Mouse (Mus musculus) liver, embryonic 14.5 days (tissue): ENCODE data around the gene Nicn1. TPM values are rescaled to one million over a fixed set of nuclear protein-coding genes. Genes with fewer than 3 reads are reported as not detected.
A peak's percentile ranks its signal among the peaks of the same experiment; 100 is the strongest.

Experiments
- ATAC-seq: fragments of 200-750 bp; cut with Nextera tagmentation; 2 replicates; pipeline ENCODE4 v1.8.0; 2017; ENCODE audit warnings: moderate number of reproducible peaks, mild to moderate bottlenecking, moderate library complexity; ENCODE audit not compliant: insufficient read depth
- DNase-seq, 3 experiments: peaks; one replicate each; pipeline ENCODE4 v3.0.0-alpha.2; 2012 to 2013; ENCODE audit warnings: low read depth in 3 of 3, low spot score in 3 of 3
- H3K27ac ChIP-seq: fragments of 300-500 bp; sonication (generic); 2 replicates; pipeline ENCODE4 v1.5.1; 2014; ENCODE audit warnings: moderate library complexity, mild to moderate bottlenecking, control low read depth, inconsistent platforms
- H3K27me3 ChIP-seq: fragments of 300-500 bp; sonication (generic); 2 replicates; pipeline ENCODE4 v1.6.1; 2014; ENCODE audit warnings: mild to moderate bottlenecking, low read length, moderate library complexity; ENCODE audit not compliant: control insufficient read depth, insufficient read depth
- H3K36me3 ChIP-seq: fragments of 300-500 bp; sonication (generic); replicated peaks from 2 replicates; pipeline ENCODE4 v1.6.1; 2014; ENCODE audit warnings: low read depth; ENCODE audit not compliant: control insufficient read depth, insufficient read depth
- H3K4me1 ChIP-seq, 2 experiments: fragments of 200-500 bp in 1 of 2; fragments of 300-500 bp in 1 of 2; sonication (generic) in 1 of 2; replicated peaks; 2 replicates each; pipeline ENCODE4 v1.6.1; 2012 to 2014; ENCODE audit warnings: antibody characterized with exemption in 1 of 2, inconsistent platforms in 1 of 2, low read length in 1 of 2; ENCODE audit not compliant: control insufficient read depth in 2 of 2, insufficient read depth in 2 of 2
- H3K4me2 ChIP-seq: fragments of 300-500 bp; sonication (generic); 2 replicates; pipeline ENCODE4 v1.6.1; 2014; ENCODE audit warnings: low read depth, mild to moderate bottlenecking, control low read depth, moderate library complexity
- H3K4me3 ChIP-seq, 2 experiments: fragments of 200-500 bp in 1 of 2; fragments of 300-500 bp in 1 of 2; sonication (generic) in 1 of 2; 2 replicates each; pipeline ENCODE4 v1.5.1; 2012 to 2014; ENCODE audit warnings: low read depth in 2 of 2, low read length in 2 of 2, mild to moderate bottlenecking in 2 of 2, control low read depth in 1 of 2, inconsistent platforms in 1 of 2, moderate library complexity in 1 of 2; ENCODE audit not compliant: insufficient read depth in 1 of 2
- H3K9ac ChIP-seq: fragments of 300-500 bp; sonication (generic); replicated peaks from 2 replicates; pipeline ENCODE4 v1.6.1; 2014; ENCODE audit warnings: mild to moderate bottlenecking, control low read depth, moderate library complexity
- H3K9me3 ChIP-seq: fragments of 300-500 bp; sonication (generic); 2 replicates; pipeline ENCODE4 v1.6.1; 2016; ENCODE audit warnings: low read length, mixed read lengths; ENCODE audit not compliant: control insufficient read depth
- CTCF ChIP-seq: IDR thresholded peaks from 2 replicates; pipeline ENCODE4 v1.5.1; 2016; ENCODE audit warnings: antibody characterized with exemption, low read depth, control low read depth
- EP300 ChIP-seq: IDR thresholded peaks from 2 replicates; pipeline ENCODE4 v1.6.1; 2016; ENCODE audit warnings: antibody characterized with exemption, low read depth
- WGBS: fragments of 180-500 bp; shearing (Covaris S2); extraction: QIAGEN DNeasy Blood & Tissue Kit; methylation state at CpG from one replicate; pipeline ENCODE4 v1.1.7; 2014; ENCODE audit not compliant: insufficient replicate concordance; 5-methylcytosine and 5-hydroxymethylcytosine counted together
- polyA plus RNA-seq, 2 experiments: library from polyadenylated mRNA; depleted of rRNA in 1 of 2; stranded (reverse) in 1 of 2; unstranded in 1 of 2; fragments of >200 nt; fragmentation: Nextera tagmentation in 1 of 2; extraction: Ambion mirVana in 1 of 2; gene quantifications; 2 replicates each; pipeline versions ENCODE4 v1.2.1 to v1.2.3; 2012 to 2014

The Nicn1 gene
- polyA plus RNA-seq, 2 experiments, result 2.8 to 4.3 TPM

DNA sequence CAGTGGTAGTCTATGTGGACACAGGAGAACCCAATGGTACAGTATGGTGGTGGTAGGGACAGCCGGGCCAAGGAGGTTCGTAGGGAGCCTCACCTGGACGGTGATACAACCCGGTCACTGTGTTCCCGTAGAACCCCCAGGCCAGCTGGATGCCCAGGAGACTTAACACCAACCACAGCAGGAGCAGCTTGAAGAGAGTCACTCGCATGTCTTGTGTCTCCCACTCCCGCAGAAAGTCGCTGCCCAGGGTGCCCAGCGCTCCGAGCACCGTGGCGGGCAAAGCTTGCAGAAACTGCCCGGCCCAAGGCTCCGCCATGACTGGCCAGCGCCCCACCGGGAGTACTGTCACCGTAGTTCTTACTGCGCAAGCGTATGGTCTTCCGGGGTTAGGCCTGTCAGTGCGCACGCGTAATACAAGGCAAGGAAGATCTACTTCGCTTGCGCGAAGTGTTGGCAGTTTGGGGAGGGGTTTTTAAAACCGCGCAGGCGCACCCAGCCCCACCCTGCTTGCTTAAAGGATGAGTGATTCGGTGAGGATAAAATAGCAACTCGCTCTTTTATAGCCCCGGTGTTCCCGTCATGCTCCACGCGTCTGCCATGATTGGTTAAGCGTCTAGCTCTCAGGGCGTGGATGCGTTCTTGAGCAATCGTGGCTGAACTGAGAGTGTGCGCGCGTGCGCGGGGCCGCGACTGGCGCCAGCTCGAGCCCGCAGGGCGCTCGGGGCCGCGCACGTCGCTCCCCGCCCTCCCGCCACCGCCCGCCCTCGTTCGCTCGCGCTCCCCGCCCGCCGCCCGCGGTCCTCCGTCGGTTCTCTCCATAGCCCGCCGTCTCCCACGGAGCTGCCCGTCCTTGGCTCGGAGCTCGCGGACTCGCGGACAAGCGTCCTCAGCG, 15.6 kb downstream of the Nicn1 start, which contains the start of the genes Rhoa and Tcta:
Rhoa (plus strand) TSS at position 501 of the 892 bp plus-strand sequence.
Tcta (minus strand) TSS at position 532 of the 892 bp plus-strand sequence.
- DNase-seq (peak; percentile 100), ATAC-seq (peak; percentile 91)
- H3K4me2 ChIP-seq, result peak within 1 kb of the TSS; percentile 91
- H3K4me3 ChIP-seq, result peak within 1 kb of the TSS; percentile 81 to 99
- under 1% methylated on average over 81 of the region's 81 CpGs for WGBS
- H3K4me1 ChIP-seq, result peaks cover 25 to 28% of the 10 kb centered on the region in 2 experiments
- peak within 1 kb of the TSS; percentile 100 for H3K9ac ChIP-seq
- no peaks in the 10 kb centered on the region for H3K27me3 ChIP-seq
- peak within 1 kb of the TSS; percentile 99 for H3K27ac ChIP-seq
- H3K9me3 ChIP-seq, result no peaks in the 10 kb centered on the region
- peaks cover 10% of the 10 kb centered on the region for H3K36me3 ChIP-seq
- no peak for TF ChIP-seq CTCF
- TF ChIP-seq EP300, result no peak

DNA sequence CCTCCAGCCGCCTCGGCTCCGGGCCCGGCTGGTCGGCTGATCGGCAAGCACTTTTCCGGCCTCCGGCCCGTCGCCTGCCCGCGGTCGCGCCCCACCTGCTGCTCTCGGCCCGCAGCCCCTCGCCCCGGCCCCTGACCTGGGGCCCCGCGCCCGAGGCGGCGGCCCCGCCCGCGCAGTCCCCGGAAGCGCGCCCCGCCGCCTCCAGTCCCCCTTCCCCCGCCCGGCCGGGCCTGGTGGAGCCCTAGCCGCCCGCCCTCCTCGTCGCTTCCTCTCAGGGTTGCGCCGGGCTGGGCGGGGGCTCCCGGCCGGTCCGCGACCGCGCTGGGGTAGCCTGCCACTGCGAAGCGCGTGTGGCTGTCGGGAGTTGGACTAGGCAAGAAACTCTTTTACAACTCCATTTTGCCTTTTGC, 16.3 kb downstream of the Nicn1 start:
- DNase-seq (peak; percentile 70 to 72 (median 70)), ATAC-seq (peak; percentile 76)
- Histone ChIP-seq H3K9ac (peak overlapping the region; percentile 100), H3K4me3 (peak overlapping the region; percentile 81 to 99), H3K9me3 (no peaks in the 10 kb centered on the region), H3K36me3 (peaks cover 10% of the 10 kb centered on the region), H3K4me1 (peaks cover 30 to 32% of the 10 kb centered on the region in 2 experiments), H3K27ac (peak overlapping the region; percentile 99), H3K27me3 (no peaks in the 10 kb centered on the region), H3K4me2 (peak overlapping the region; percentile 91)
- WGBS, result under 1% methylated on average over 46 of the region's 51 CpGs
- TF ChIP-seq CTCF, result no peak
- no peak for TF ChIP-seq EP300

DNA sequence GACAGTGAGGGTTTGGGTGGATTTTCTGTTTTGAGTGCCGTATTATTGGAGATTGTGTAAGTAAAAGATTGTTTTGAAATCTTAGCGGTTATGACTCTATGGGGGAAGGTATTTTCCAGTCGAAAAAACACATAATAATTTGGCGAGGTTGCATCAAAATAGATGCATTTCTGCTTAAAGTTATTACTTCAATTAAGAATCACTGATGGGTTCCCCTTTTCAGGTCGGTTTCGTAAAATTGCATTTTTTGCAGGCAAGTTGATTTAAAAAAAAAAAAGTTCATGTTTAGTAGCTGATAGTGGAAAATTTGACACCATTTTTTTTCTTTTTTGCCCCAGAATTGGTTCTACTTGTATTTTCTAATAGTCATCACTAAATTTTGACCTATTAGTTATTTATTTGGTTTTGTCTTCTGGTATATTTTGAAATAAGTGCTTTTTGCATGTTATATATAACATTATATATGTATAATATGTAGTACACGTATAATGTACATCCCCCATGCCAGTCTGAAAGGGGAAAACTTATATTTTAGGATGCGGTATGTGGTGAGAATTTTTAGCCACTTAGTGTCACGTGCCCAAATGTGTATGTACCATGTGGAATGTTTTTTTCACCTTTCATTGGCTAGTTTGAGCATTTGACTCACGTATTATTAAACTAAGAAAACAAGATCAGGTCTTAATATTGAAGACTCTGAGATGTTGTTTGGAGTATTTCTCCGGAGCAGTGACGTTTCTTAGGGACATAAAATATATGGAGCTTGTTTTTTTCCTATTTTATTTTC, 17.0 kb downstream of the Nicn1 start:
- Histone ChIP-seq H3K4me2 (peak overlapping the region; percentile 91), H3K9ac (peak overlapping the region; percentile 100), H3K4me1 (peaks cover 34 to 36% of the 10 kb centered on the region in 2 experiments), H3K9me3 (no peaks in the 10 kb centered on the region), H3K36me3 (peaks cover 10% of the 10 kb centered on the region), H3K27ac (peak overlapping the region; percentile 99), H3K27me3 (no peaks in the 10 kb centered on the region), H3K4me3 (peak overlapping the region; percentile 81 to 99)
- no peak for DNase-seq
- no peak for ATAC-seq
- no peak for TF ChIP-seq CTCF
- TF ChIP-seq EP300, result peak; percentile 20; the same call in 1 of the 2 replicates
- WGBS, result 6% methylated on average over 12 of the region's 12 CpGs

DNA sequence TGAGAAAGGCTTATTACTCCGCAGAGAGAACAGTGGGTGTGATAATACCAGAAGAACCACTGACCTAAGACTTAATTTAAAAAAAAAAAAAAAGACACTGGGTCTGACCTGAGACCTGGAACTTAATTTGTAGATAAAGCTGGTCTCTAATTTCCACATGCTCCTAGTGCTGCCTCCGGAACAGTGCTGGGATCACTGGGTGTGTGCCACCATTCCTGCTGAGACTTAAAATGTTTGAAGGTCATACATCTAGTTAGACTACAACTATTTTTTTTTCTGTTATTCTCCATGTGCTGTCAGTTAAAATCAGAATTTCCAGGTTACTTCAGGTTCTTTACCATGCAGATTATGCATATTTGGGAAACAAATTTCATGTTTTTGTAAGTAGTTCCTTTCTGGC, 17.9 kb downstream of the Nicn1 start:
- H3K4me2 ChIP-seq, result peak overlapping the region; percentile 91
- no peaks in the 10 kb centered on the region for H3K27me3 ChIP-seq
- H3K36me3 ChIP-seq, result peaks cover 9% of the 10 kb centered on the region
- peaks cover 34 to 36% of the 10 kb centered on the region in 2 experiments for H3K4me1 ChIP-seq
- no peak for DNase-seq
- ATAC-seq, result no peak
- H3K9ac ChIP-seq, result peak overlapping the region; percentile 100
- H3K27ac ChIP-seq, result peak overlapping the region; percentile 80
- H3K9me3 ChIP-seq, result no peaks in the 10 kb centered on the region
- 37% methylated on average over 2 of the region's 2 CpGs for WGBS
- H3K4me3 ChIP-seq, result peak overlapping the region; percentile 81 to 99
- TF ChIP-seq CTCF (no peak), EP300 (no peak)

DNA sequence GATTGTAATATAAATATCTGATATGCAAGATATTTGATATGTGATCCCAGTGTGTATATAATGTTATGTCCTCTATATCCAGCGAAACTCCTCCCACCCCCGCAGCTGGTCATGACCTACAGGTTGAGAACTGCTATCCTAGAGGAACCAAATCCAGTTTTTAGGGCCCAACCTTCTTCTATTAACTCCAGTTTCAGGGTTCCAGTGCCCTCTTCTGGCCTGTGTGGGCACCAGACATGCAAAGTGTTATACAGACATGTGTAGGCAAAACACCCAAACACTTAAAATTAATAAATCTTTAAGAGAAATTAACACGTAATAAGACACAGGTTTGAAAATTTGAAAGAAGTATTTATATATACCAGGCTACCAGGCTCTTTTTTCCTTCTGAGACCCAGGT, 27.3 kb downstream of the Nicn1 start:
- 91% methylated on average over 3 of the region's 3 CpGs for WGBS

More for the DNA sequence above, 27.3 kb downstream of the Nicn1 start:
- no peak for ATAC-seq
- Histone ChIP-seq H3K27me3 (no peaks in the 10 kb centered on the region), H3K9ac (no peak overlapping the region), H3K4me1 (peaks cover 0 to 2% of the 10 kb centered on the region in 2 experiments; a peak in 1 of 4 replicates), H3K9me3 (no peaks in the 10 kb centered on the region), H3K4me3 (no peak overlapping the region), H3K27ac (no peak overlapping the region), H3K4me2 (no peak overlapping the region), H3K36me3 (peaks cover 41% of the 10 kb centered on the region)
- TF ChIP-seq CTCF (peak; percentile 51), EP300 (no peak)
- no peak for DNase-seq
